Mouse (Mus musculus) midbrain, embryonic 14.5 days (tissue): Measurements from ENCODE around the gene Itsn1. TPM values are rescaled to one million over a fixed set of nuclear protein-coding genes. Genes with fewer than 3 reads are reported as not detected.

Source experiments
- ATAC-seq: fragments of 200-750 bp; cut with Nextera tagmentation; 2 replicates; pipeline ENCODE4 v1.8.0; 2017; ENCODE audit warnings: moderate number of reproducible peaks, moderate library complexity; ENCODE audit not compliant: low FRiP score, low TSS enrichment
- DNase-seq: peaks from one replicate; pipeline ENCODE4 v3.0.0-alpha.2; 2015
- H3K27ac ChIP-seq: fragments of 300-500 bp; sonication (generic); replicated peaks from 2 replicates; pipeline ENCODE4 v1.5.1; 2014; ENCODE audit warnings: mild to moderate bottlenecking, low read depth, low read length, moderate library complexity
- H3K27me3 ChIP-seq: fragments of 300-500 bp; sonication (generic); 2 replicates; pipeline ENCODE4 v1.6.1; 2014; ENCODE audit warnings: low read length, control low read depth, mixed read lengths; ENCODE audit not compliant: control insufficient read depth, insufficient read depth
- H3K36me3 ChIP-seq: fragments of 300-500 bp; sonication (generic); 2 replicates; pipeline ENCODE4 v1.6.1; 2014; ENCODE audit warnings: low read length, control low read depth; ENCODE audit not compliant: control insufficient read depth, insufficient read depth
- H3K4me1 ChIP-seq: fragments of 300-500 bp; sonication (generic); 2 replicates; pipeline ENCODE4 v1.6.1; 2014; ENCODE audit warnings: mild to moderate bottlenecking, antibody characterized with exemption, low read length, control low read depth; ENCODE audit not compliant: control insufficient read depth, insufficient read depth
- H3K4me2 ChIP-seq: fragments of 300-500 bp; sonication (generic); 2 replicates; pipeline ENCODE4 v1.6.1; 2014; ENCODE audit warnings: mild to moderate bottlenecking, low read length, moderate library complexity
- H3K4me3 ChIP-seq: fragments of 300-500 bp; sonication (generic); replicated peaks from 2 replicates; pipeline ENCODE4 v1.5.1; 2014; ENCODE audit warnings: low read depth, low read length
- H3K9ac ChIP-seq: fragments of 300-500 bp; sonication (generic); replicated peaks from 2 replicates; pipeline ENCODE4 v1.6.1; 2014; ENCODE audit warnings: mild to moderate bottlenecking, low read length, moderate library complexity
- H3K9me3 ChIP-seq: fragments of 300-500 bp; sonication (generic); 2 replicates; pipeline ENCODE4 v1.6.1; 2016; ENCODE audit warnings: low read length, control low read depth, mixed read lengths; ENCODE audit not compliant: control insufficient read depth
- WGBS: fragments of 180-500 bp; shearing (Covaris S2); extraction: QIAGEN DNeasy Blood & Tissue Kit; methylation state at CpG from one replicate; pipeline ENCODE4 v1.1.7; 2014; 5-methylcytosine and 5-hydroxymethylcytosine counted together
- polyA plus RNA-seq: library from polyadenylated mRNA; unstranded; fragments of >200 nt; fragmentation: Nextera tagmentation; extraction: Ambion mirVana; gene quantifications from 2 replicates; pipeline ENCODE4 v1.2.1, GENCODE M21; 2014

Gene Itsn1
- polyA plus RNA-seq, 1 experiment from 2014 or later = 67.5 TPM

DNA sequence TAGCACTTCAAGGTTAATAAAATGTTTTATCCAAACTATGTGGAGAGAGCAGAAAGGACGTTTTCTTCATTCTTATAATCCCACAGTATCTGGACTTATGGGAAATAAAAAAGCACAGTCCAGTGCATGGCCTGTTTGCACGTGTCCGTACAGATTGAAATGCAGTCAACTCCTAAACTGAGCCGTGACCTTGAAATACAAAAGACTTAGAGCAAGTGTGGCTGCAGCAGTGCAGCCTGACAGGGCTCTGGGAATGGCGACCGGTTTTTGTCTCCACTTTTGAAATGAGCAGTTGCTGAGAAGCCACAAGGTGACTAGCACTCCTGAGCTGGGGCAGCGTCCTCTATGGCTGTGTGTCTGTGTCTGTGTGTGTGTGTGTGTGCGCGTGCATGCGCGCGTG, 124.1 kb downstream of the Itsn1 start:
- no peaks in the 10 kb centered on the region for H3K4me1 ChIP-seq
- H3K9me3 ChIP-seq = no peaks in the 10 kb centered on the region
- H3K27me3 ChIP-seq = no peaks in the 10 kb centered on the region
- peaks cover 88% of the 10 kb centered on the region for H3K36me3 ChIP-seq
- WGBS = 92% methylated on average over 12 of the region's 12 CpGs
- H3K27ac ChIP-seq = no peak overlapping the region
- no peak overlapping the region for H3K4me3 ChIP-seq
- H3K9ac ChIP-seq = no peak overlapping the region
- DNase-seq = no peak
- H3K4me2 ChIP-seq = no peak overlapping the region
- no peak for ATAC-seq

DNA sequence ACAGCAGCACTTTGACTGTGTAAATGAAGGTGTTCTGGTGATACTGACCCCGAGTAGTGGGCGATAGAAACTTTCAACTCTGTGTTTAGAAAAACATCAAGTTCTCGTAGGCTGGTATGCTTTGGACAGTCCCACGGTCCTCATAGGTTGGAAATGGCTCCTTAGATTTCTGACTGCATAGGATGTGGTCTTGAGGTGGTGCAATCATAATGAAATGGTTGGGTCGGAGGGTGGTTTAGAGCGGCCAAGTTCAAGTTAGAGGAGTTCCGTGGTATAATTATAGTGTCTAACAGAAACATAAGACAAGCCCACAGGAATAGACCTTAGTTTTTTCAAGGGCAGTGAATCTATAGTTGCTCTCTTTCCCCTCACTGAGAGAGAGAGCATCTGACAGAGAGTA, 129.6 kb downstream of the Itsn1 start:
- H3K4me3 ChIP-seq = no peak overlapping the region
- no peaks in the 10 kb centered on the region for H3K9me3 ChIP-seq
- H3K9ac ChIP-seq = no peak overlapping the region
- DNase-seq = no peak
- WGBS = 98% methylated on average over 7 of the region's 7 CpGs
- no peaks in the 10 kb centered on the region for H3K27me3 ChIP-seq
- no peak for ATAC-seq
- no peak overlapping the region for H3K4me2 ChIP-seq
- H3K36me3 ChIP-seq = peaks cover 65% of the 10 kb centered on the region
- H3K27ac ChIP-seq = no peak overlapping the region
- H3K4me1 ChIP-seq = no peaks in the 10 kb centered on the region

DNA sequence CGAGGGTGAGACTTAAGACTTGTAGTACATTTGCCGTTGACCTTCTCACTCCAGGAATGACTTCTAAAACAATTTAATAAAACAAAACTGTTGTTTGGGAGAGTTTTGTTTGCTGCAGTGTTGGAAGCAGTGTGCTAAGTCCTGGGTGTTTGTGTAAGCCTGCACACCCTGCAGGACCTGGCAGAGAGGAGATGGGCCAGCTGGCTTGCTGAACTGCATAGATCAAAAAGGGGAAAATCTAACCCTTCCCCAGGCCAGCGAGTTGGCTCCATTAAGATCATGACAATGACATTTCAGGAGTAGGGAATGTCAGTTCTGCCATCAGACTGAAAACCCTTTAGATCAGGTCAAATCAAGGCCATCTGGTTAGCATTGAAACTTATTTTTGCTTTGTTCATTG, 130.1 kb downstream of the Itsn1 start:
- no peak overlapping the region for H3K9ac ChIP-seq
- no peak for ATAC-seq
- no peaks in the 10 kb centered on the region for H3K9me3 ChIP-seq
- peaks cover 66% of the 10 kb centered on the region for H3K36me3 ChIP-seq
- WGBS = 91% methylated on average over 3 of the region's 3 CpGs
- H3K4me1 ChIP-seq = no peaks in the 10 kb centered on the region
- no peak overlapping the region for H3K4me3 ChIP-seq
- DNase-seq = no peak
- H3K27me3 ChIP-seq = no peaks in the 10 kb centered on the region
- H3K4me2 ChIP-seq = no peak overlapping the region
- no peak overlapping the region for H3K27ac ChIP-seq

DNA sequence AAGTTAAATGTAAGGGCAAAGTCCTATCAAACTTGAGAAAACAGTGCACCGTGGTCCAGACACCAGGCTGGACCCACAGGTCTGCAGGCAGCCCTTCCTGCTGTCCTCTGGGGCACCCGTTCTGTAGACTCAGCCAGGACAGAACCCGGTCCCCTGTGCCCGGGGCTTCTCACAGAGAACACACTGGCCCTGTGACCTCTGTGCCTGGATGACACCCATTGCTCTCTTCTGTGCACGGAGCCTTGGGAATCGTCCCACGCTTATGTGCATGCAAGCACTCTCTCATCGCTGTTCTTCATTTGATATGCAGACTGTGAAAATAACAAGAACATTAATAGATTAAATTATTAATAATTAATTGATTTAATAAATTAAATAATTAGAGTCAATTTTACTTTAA, 130.9 kb downstream of the Itsn1 start:
- H3K9me3 ChIP-seq = no peaks in the 10 kb centered on the region
- no peak overlapping the region for H3K4me2 ChIP-seq
- H3K9ac ChIP-seq = no peak overlapping the region
- no peak overlapping the region for H3K4me3 ChIP-seq
- H3K27me3 ChIP-seq = no peaks in the 10 kb centered on the region
- no peak overlapping the region for H3K27ac ChIP-seq
- H3K36me3 ChIP-seq = peaks cover 66% of the 10 kb centered on the region
- H3K4me1 ChIP-seq = no peaks in the 10 kb centered on the region
- WGBS = 83% methylated on average over 8 of the region's 8 CpGs
- ATAC-seq (no peak), DNase-seq (no peak)

DNA sequence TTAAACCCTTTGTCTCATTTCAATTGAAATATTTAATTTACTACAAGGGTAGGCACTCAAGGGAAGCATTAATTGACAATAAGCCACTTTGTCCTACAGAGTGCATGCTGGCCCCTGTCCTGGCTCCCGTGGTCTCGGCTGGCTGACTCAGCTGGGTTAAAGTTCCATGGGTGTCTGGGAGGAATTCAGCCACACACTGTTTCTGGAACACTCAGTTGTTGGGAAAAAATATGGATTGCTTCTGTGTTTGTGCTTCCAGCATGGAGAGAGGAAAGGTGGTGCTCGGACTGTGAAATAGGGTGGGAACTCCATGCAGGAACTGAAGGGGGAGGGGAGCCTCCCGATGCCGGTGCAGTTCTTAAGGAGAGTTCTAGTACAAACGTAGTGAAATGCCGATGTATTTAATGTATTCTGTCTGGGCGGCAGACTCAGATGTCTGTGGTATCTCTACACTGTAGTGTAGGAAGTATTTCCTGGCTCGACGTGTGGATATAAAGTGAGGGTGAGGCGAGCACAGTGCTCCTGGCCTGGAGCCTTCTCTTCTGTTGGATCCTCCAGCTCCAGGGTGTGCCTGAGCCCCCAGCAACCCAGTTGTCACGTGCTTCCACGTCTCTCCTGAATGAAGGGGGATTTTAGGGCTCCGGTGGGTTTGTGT, 131.5 kb downstream of the Itsn1 start:
- no peak for DNase-seq
- Histone ChIP-seq H3K27me3 (no peaks in the 10 kb centered on the region), H3K4me2 (no peak overlapping the region), H3K9ac (no peak overlapping the region), H3K4me3 (no peak overlapping the region), H3K9me3 (no peaks in the 10 kb centered on the region), H3K4me1 (no peaks in the 10 kb centered on the region), H3K27ac (no peak overlapping the region), H3K36me3 (peaks cover 67% of the 10 kb centered on the region)
- WGBS = 78% methylated on average over 14 of the region's 14 CpGs
- ATAC-seq = no peak

DNA sequence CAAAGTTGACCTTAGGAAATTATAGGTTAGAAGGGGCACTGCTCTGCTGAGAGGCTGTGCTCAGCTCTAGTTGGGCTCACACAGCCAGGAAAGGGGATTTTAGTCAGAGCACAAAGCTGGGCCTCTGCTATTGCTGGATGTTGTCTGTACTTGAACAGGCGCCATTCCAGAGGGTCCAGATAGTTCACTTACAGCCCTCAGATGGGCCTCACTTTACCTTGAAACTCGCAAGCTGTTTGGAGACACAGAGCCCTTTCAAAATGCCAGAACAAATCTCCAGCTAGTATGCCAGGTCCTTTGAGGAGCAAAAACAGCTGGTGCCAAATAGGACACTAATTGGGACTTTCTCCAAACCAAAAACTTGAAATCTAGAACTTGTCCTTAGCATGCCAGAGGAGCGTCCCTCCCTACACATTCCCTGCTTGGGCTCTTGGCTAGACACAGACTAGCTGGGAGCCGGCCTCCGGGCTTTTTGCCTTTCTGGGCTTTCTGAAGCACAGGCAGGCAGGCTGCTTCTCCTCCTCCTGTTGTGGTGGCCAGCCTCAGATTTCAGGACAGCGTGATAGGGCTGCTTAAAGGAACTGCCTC, 132.8 kb downstream of the Itsn1 start:
- Histone ChIP-seq H3K9ac (no peak overlapping the region), H3K4me1 (no peaks in the 10 kb centered on the region), H3K9me3 (no peaks in the 10 kb centered on the region), H3K4me3 (no peak overlapping the region), H3K27ac (no peak overlapping the region), H3K36me3 (peaks cover 67% of the 10 kb centered on the region), H3K27me3 (no peaks in the 10 kb centered on the region), H3K4me2 (no peak overlapping the region)
- WGBS = 87% methylated on average over 6 of the region's 6 CpGs
- DNase-seq = no peak
- no peak for ATAC-seq

DNA sequence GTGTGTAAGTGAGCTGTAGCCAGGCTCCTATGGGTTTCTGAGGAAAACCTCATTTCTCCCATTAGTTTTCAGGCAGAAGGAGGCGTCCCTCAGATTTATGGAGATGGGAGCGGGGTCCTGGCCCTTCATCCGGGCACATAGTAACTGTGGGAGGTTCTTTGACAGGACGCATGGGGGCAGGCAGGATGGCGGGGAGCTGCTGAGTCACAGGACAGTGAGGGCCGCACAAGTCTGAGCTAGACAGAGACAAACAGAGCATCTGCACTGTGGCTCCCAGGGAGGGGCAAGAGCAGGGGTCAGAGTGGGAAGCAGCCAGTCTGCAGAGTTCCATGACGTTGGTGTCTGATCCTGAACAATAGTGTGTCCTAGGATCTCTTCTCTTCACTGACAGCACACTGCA, 133.8 kb downstream of the Itsn1 start:
- WGBS = 85% methylated on average over 7 of the region's 7 CpGs
- Histone ChIP-seq H3K27ac (no peak overlapping the region), H3K9ac (no peak overlapping the region), H3K9me3 (no peaks in the 10 kb centered on the region), H3K4me1 (no peaks in the 10 kb centered on the region), H3K27me3 (no peaks in the 10 kb centered on the region), H3K4me3 (no peak overlapping the region), H3K4me2 (no peak overlapping the region), H3K36me3 (peaks cover 64% of the 10 kb centered on the region)
- no peak for DNase-seq
- ATAC-seq = no peak

DNA sequence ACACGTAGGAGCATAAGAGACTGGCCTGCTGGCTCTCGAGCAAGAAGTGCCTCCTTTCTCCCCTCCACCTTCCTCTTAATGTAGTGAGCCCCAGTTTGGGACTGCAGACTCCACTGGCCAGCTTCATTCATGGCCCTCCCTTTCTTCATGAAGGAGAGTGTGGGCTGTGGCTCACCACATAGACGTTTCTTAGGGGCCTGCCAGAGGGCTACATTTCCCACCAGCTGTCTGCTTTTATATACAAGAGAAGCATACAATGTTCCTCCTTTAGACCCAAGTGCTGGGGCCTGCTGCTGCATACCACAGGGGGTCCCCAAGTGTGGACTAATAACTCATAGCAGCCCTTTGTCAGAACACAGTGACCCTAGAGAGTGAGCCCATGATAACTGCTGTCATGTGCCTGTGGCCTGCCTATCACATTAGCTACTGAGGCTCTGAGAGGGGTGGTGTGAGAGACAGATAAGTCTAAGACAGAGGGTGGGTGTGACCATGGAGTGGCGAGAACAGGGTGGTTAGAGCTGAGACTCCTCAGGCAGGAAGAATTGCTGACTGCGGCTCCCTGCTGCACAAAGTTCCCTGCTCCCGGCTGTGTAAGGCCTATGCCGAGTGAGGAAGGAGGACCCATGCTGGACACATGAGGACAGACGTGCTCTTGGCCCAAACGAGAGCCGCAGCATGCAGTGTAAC, 135.7 kb downstream of the Itsn1 start:
- Histone ChIP-seq H3K9ac (no peak overlapping the region), H3K4me3 (no peak overlapping the region), H3K36me3 (peaks cover 70% of the 10 kb centered on the region), H3K9me3 (no peaks in the 10 kb centered on the region), H3K27ac (no peak overlapping the region), H3K27me3 (no peaks in the 10 kb centered on the region), H3K4me2 (no peak overlapping the region), H3K4me1 (no peaks in the 10 kb centered on the region)
- 86% methylated on average over 10 of the region's 10 CpGs for WGBS
- DNase-seq (no peak), ATAC-seq (no peak)
